Mouse (Mus musculus) thymus, postnatal 25 days (tissue): ENCODE measurements at regions not wholly inside any gene's neighbourhood (a gene's known extent, or its start where the extent isn't known, plus 50 kb on each side); places are given as distances from the start of the nearest gene placed in this dataset.

ENCODE experiments used
- DNase-seq: peaks from one replicate; pipeline ENCODE4 v3.0.0; 2022

DNA sequence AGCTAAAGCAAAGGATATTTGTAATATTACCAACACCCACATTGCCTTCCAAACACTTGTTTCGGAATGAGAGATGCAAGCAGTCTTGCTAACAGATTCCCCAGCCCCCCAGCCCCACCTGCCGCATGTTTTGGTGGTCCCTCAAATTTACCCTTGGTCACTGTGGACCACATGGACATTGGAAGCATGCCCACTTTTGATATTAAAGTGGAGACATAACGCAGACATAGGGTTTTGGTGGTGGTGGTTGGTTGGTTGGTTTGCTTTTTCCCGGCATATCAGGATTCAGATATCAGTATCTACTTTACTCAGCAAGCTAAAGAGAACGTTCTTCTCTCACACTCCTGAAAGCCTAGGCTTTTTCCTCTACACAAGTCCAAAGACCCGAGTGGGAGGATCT is 381.3 kb downstream of the Zfp536 start:
- DNase-seq = no peak

GRCm38 (mm10) chr7:37392604-37393003 is 380.8 kb downstream of the Zfp536 start:
- no peak for DNase-seq

DNA sequence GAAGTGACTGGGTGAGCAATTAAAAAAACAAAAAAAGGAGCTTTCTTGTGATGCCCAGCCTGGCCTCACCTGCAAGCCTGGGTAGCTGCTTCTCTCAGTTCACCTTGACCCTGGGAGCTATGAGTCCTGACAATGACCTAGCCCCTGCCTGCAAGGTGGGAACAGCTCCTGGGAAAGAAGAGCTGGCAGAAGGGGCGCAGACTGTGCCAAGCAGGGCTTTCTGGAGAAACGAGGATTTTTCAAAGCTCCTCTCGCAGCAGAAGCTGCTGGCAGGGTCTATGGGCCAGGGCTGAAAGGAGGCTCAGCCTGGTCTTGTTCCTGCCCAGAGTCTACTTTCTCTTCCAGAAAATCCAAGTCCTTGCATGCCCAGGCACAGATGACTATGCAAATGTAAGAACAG is 380.4 kb downstream of the Zfp536 start:
- no peak for DNase-seq

DNA sequence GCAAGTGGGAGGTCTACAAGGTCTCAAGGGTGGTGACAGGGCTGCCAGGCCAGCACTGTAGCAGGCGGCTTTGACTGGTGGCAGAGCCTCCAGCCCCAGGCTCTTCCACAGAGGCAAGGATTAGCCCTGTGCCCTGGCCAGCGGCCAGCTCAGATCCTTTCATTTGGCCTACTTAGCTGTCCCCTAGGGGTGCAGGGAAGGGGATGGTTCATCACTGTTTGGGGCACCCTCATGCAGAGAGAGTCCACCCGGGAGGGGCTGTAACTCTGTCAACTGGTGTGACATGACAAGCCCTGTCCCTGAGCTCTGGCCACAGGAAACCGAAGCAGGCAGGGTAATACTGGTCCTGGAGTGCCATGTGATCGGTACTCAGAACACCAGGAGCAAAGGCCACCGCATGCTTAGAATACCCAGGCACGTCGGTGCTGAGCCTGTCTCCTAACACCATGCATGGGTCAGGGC is 378.4 kb downstream of the Zfp536 start:
- DNase-seq = no peak

- no peak for DNase-seq
These were observed 377.4 kb downstream of the Zfp536 start for GRCm38 (mm10) chr7:37395881-37396513.

DNA sequence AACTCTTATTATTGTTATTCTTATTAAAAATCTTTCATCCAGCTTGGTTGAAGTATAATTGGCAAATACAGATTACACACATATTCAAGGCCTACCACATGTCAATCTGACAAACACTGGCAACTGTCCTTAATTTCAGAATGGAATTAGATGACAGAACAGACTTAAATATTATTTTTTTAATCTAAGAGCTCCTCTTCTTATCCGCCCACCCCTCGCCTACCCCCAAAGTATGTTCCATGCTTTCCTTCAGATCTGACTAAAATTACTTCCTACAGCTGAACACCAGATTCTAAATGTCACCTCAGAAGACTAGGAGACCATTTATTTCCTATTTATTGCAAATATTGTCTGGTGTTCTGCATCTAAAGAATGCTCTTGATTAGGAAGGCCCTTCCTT is 370.0 kb downstream of the Zfp536 start:
- no peak for DNase-seq

- no peak for DNase-seq
These were observed 360.1 kb downstream of the Zfp536 start for GRCm38 (mm10) chr7:37413350-37413749.

DNA sequence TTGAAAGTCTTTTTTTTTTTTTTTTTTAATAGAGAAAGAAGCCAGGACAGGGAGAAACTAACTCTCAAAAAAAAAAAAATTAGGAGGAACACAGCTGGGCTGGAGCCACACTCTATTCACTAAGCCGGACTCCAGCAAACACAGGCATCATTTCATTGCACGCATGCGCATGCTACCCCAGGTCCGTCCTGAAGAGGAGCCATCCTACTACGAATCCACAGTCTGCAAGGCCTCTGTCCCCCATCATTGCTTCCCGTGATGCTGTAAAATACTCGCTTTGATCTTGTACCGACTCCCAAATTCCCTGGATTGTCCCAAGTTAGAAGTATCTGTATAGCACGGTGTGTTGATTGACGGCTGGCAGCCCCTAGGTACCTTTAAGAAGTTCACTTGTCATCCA is 351.7 kb downstream of the Zfp536 start:
- DNase-seq = no peak
